Mouse (Mus musculus): ENCODE results near the gene Plekha4. TPM values are rescaled to one million over a fixed set of nuclear protein-coding genes. Genes with fewer than 3 reads are reported as not detected.
"Not testable (repeated sequence)": the region's sequence is repeated elsewhere in the genome, so short reads cannot be mapped to it uniquely, and the experiment has no call there.

The Plekha4 gene
- polyA plus RNA-seq, 1 experiment from 2014 or later = 0.78 TPM

GRCm38 (mm10) chr7:45515436-45515835, 10.7 kb upstream of the Plekha4 start:
- Histone ChIP-seq H3K4me3 (0 out of 2 replicates have a peak overlapping the region, but pooled peaks have one; percentile 3), H3K27me3 (ENCODE audit: low read depth, poor library complexity, severe bottlenecking) (no peaks in the 10 kb centered on the region), H3K9me3 (replicated peaks) (no peaks in the 10 kb centered on the region), H3K27ac (replicated peaks) (no peak overlapping the region), H3K4me1 (peaks cover 9% of the 10 kb centered on the region; the same call in 1 of the 2 replicates), H3K36me3 (no peaks in the 10 kb centered on the region)
- DNase-seq (ENCODE audit: low spot score) = peak; percentile 26
- WGBS = 27% methylated on average over 16 of the region's 16 CpGs

- not testable (repeated sequence) for H3K27me3 ChIP-seq (ENCODE audit: low read depth, poor library complexity, severe bottlenecking); H3K9me3 ChIP-seq (replicated peaks); H3K27ac ChIP-seq (replicated peaks); DNase-seq (ENCODE audit: low spot score); H3K4me3 ChIP-seq; H3K36me3 ChIP-seq
- WGBS = 68% methylated on average over 5 of the region's 5 CpGs
- H3K4me1 ChIP-seq = peaks cover 13% of the 10 kb centered on the region; the same call in 1 of the 2 replicates
Measured at GRCm38 (mm10) chr7:45516846-45517245, 9.3 kb upstream of the Plekha4 start.

GRCm38 (mm10) chr7:45518618-45519017, 7.5 kb upstream of the Plekha4 start:
- peaks cover 4% of the 10 kb centered on the region for H3K36me3 ChIP-seq
- H3K27me3 ChIP-seq (ENCODE audit: low read depth, poor library complexity, severe bottlenecking) = no peaks in the 10 kb centered on the region
- no peak overlapping the region for H3K4me3 ChIP-seq
- no peak overlapping the region for H3K27ac ChIP-seq (replicated peaks)
- H3K4me1 ChIP-seq = peaks cover 27% of the 10 kb centered on the region
- DNase-seq (ENCODE audit: low spot score) = no peak
- 92% methylated on average over 16 of the region's 16 CpGs for WGBS
- H3K9me3 ChIP-seq (replicated peaks) = no peaks in the 10 kb centered on the region

- H3K27ac ChIP-seq (replicated peaks) = no peak overlapping the region
- no peaks in the 10 kb centered on the region for H3K27me3 ChIP-seq (ENCODE audit: low read depth, poor library complexity, severe bottlenecking)
- H3K4me1 ChIP-seq = peaks cover 33% of the 10 kb centered on the region
- 84% methylated on average over 8 of the region's 8 CpGs for WGBS
- H3K36me3 ChIP-seq = peaks cover 11% of the 10 kb centered on the region
- DNase-seq (ENCODE audit: low spot score) = no peak
- H3K9me3 ChIP-seq (replicated peaks) = no peaks in the 10 kb centered on the region
- H3K4me3 ChIP-seq = no peak overlapping the region
Measured at GRCm38 (mm10) chr7:45519345-45520120, 6.6 kb upstream of the Plekha4 start.

GRCm38 (mm10) chr7:45520605-45521004, 5.5 kb upstream of the Plekha4 start:
- no peak overlapping the region for H3K27ac ChIP-seq (replicated peaks)
- no peak overlapping the region for H3K4me3 ChIP-seq
- DNase-seq (ENCODE audit: low spot score) = no peak
- peaks cover 40% of the 10 kb centered on the region for H3K4me1 ChIP-seq
- 96% methylated on average over 7 of the region's 7 CpGs for WGBS
- H3K9me3 ChIP-seq (replicated peaks) = no peaks in the 10 kb centered on the region
- peaks cover 11% of the 10 kb centered on the region for H3K36me3 ChIP-seq
- no peaks in the 10 kb centered on the region for H3K27me3 ChIP-seq (ENCODE audit: low read depth, poor library complexity, severe bottlenecking)

- WGBS = under 1% methylated on average over 28 of the region's 28 CpGs
- no peaks in the 10 kb centered on the region for H3K9me3 ChIP-seq (replicated peaks)
- peak; percentile 87 for DNase-seq (ENCODE audit: low spot score)
- peak overlapping the region; percentile 91 for H3K27ac ChIP-seq (replicated peaks)
- H3K36me3 ChIP-seq = peaks cover 11% of the 10 kb centered on the region
- peak overlapping the region; percentile 63 for H3K4me3 ChIP-seq
- no peaks in the 10 kb centered on the region for H3K27me3 ChIP-seq (ENCODE audit: low read depth, poor library complexity, severe bottlenecking)
- peaks cover 35% of the 10 kb centered on the region for H3K4me1 ChIP-seq
Measured at GRCm38 (mm10) chr7:45521728-45522184, 4.4 kb upstream of the Plekha4 start.

GRCm38 (mm10) chr7:45522194-45522752, 3.9 kb upstream of the Plekha4 start:
- no peaks in the 10 kb centered on the region for H3K27me3 ChIP-seq (ENCODE audit: low read depth, poor library complexity, severe bottlenecking)
- H3K27ac ChIP-seq (replicated peaks) = peak overlapping the region; percentile 91
- peaks cover 35% of the 10 kb centered on the region for H3K4me1 ChIP-seq
- 54% methylated on average over 16 of the region's 16 CpGs for WGBS
- DNase-seq (ENCODE audit: low spot score) = no peak
- peak overlapping the region; percentile 63 for H3K4me3 ChIP-seq
- H3K9me3 ChIP-seq (replicated peaks) = no peaks in the 10 kb centered on the region
- peaks cover 11% of the 10 kb centered on the region for H3K36me3 ChIP-seq

GRCm38 (mm10) chr7:45522957-45523676, 3.0 kb upstream of the Plekha4 start:
- no peak overlapping the region for H3K27ac ChIP-seq (replicated peaks)

GRCm38 (mm10) chr7:45523678-45524170, 2.4 kb upstream of the Plekha4 start:
- H3K4me1 ChIP-seq = peaks cover 35% of the 10 kb centered on the region
- DNase-seq (ENCODE audit: low spot score) = no peak
- H3K27me3 ChIP-seq (ENCODE audit: low read depth, poor library complexity, severe bottlenecking) = no peaks in the 10 kb centered on the region
- H3K9me3 ChIP-seq (replicated peaks) = no peaks in the 10 kb centered on the region
- WGBS = 87% methylated on average over 13 of the region's 13 CpGs
- H3K27ac ChIP-seq (replicated peaks) = no peak overlapping the region
- peaks cover 11% of the 10 kb centered on the region for H3K36me3 ChIP-seq
- peak overlapping the region; percentile 29 for H3K4me3 ChIP-seq

More at GRCm38 (mm10) chr7:45522957-45523676, 3.0 kb upstream of the Plekha4 start:
- Histone ChIP-seq H3K9me3 (replicated peaks) (no peaks in the 10 kb centered on the region), H3K36me3 (peaks cover 11% of the 10 kb centered on the region), H3K4me1 (peaks cover 35% of the 10 kb centered on the region), H3K27me3 (ENCODE audit: low read depth, poor library complexity, severe bottlenecking) (no peaks in the 10 kb centered on the region), H3K4me3 (peak overlapping the region; percentile 29)
- no peak for DNase-seq (ENCODE audit: low spot score)
- 75% methylated on average over 18 of the region's 18 CpGs for WGBS

GRCm38 (mm10) chr7:45524841-45525621, 1.1 kb upstream of the Plekha4 start:
- Histone ChIP-seq H3K4me3 (peak overlapping the region; percentile 83), H3K36me3 (peaks cover 11% of the 10 kb centered on the region), H3K27me3 (ENCODE audit: low read depth, poor library complexity, severe bottlenecking) (no peaks in the 10 kb centered on the region; the same call in 1 of the 2 replicates), H3K4me1 (peaks cover 46% of the 10 kb centered on the region), H3K27ac (replicated peaks) (peak overlapping the region; percentile 90), H3K9me3 (replicated peaks) (no peaks in the 10 kb centered on the region)
- WGBS = 32% methylated on average over 12 of the region's 12 CpGs
- DNase-seq (ENCODE audit: low spot score) = no peak

- Histone ChIP-seq H3K27me3 (ENCODE audit: low read depth, poor library complexity, severe bottlenecking) (peaks cover 6% of the 10 kb centered on the region; the same call in 1 of the 2 replicates), H3K27ac (replicated peaks) (peak overlapping the region; percentile 90), H3K9me3 (replicated peaks) (no peaks in the 10 kb centered on the region), H3K36me3 (peaks cover 11% of the 10 kb centered on the region), H3K4me3 (peak overlapping the region; percentile 83), H3K4me1 (peaks cover 50% of the 10 kb centered on the region)
- 25% methylated on average over 7 of the region's 7 CpGs for WGBS
- DNase-seq (ENCODE audit: low spot score) = no peak
Measured at GRCm38 (mm10) chr7:45526474-45527120, 467 bp downstream of the Plekha4 start.

Measured in midbrain, embryonic 10.5 days (tissue).